Mouse (Mus musculus): Measurements from ENCODE around the gene Alcam.

DNA sequence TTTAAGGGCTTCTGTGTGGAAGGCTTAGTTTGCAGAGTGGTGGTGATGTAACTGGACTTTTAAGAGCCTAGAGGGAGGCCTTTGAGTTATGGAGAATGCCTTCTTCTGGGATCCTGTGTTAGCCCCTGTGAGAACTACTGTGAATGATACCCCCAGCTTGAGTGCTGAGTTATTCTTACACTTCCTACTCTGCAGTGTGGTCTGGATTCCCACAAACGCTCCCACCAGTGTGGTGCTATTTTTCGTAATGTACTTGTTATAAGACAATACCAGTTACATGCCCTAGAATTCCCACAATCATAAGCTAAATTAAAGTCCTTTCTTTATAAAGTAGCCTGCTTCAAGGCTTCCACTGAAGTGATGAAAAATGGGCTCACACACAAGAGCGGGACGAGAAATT, 87.0 kb downstream of the Alcam start:
- TF ChIP-seq GATA1 (IDR thresholded peaks at IDR 0.05; ENCODE audit: low read length) (no peak), TAL1 (IDR thresholded peaks at IDR 0.05; ENCODE audit: low read length) (no peak)
